Mouse (Mus musculus): Measurements from ENCODE around the gene Rorc.

GRCm38 (mm10) chr3:94369709-94370108, 2.9 kb upstream of the Rorc start:
- TF ChIP-seq CTCF (conservative IDR thresholded peaks at IDR 0.05 in 1 of 2, IDR thresholded peaks at IDR 0.05 in 1 of 2; ENCODE audit: low read depth in 2 of 2, low read length in 2 of 2): no peak
- no peak for TF ChIP-seq HCFC1 (IDR thresholded peaks at IDR 0.05; ENCODE audit: low read depth, low read length)
- TF ChIP-seq RAD21 (IDR thresholded peaks at IDR 0.05; ENCODE audit: low read depth, low read length): no peak
- TF ChIP-seq MYC (IDR thresholded peaks at IDR 0.05; ENCODE audit: low read depth, low read length): no peak
- no peak for TF ChIP-seq SIN3A (IDR thresholded peaks at IDR 0.05; ENCODE audit: low read length)
- no peak for TF ChIP-seq POLR2A (IDR thresholded peaks at IDR 0.05; ENCODE audit: low read depth, low read length)
- TF ChIP-seq ZC3H11A (IDR thresholded peaks at IDR 0.05; ENCODE audit: low read depth, low read length): no peak
- no peak for TF ChIP-seq ZKSCAN1 (IDR thresholded peaks at IDR 0.05; ENCODE audit: borderline replicate concordance, low read depth, low read length)
- TF ChIP-seq KAT2A (IDR thresholded peaks at IDR 0.05; ENCODE audit: insufficient replicate concordance, low read length): no peak
- no peak for TF ChIP-seq PAX5 (IDR thresholded peaks at IDR 0.05; ENCODE audit: low read length)
- no peak for TF ChIP-seq JUND (conservative IDR thresholded peaks at IDR 0.05; ENCODE audit: low read depth, low read length)
